Mouse (Mus musculus) ovary, adult 18-20 months (tissue): Measurements from ENCODE around the gene Tnks1bp1.
A peak's percentile ranks its signal among the peaks of the same experiment; 100 is the strongest.

Experiments
- DNase-seq: peaks from one replicate; pipeline ENCODE4 v3.0.0; 2022; ENCODE audit warnings: low spot score, mixed read lengths

Gene Tnks1bp1

GRCm38 (mm10) chr2:85038336-85038735 is 9.5 kb upstream of the Tnks1bp1 start:
- no peak for DNase-seq

- no peak for DNase-seq
Observed at GRCm38 (mm10) chr2:85043623-85044022, 4.2 kb upstream of the Tnks1bp1 start.

- no peak for DNase-seq
Observed at GRCm38 (mm10) chr2:85046222-85046621, 1.6 kb upstream of the Tnks1bp1 start.

- DNase-seq: no peak
Observed at GRCm38 (mm10) chr2:85047081-85047480, 741 bp upstream of the Tnks1bp1 start.

GRCm38 (mm10) chr2:85048168-85048751 is 438 bp downstream of the Tnks1bp1 start:
- peak; percentile 69 for DNase-seq

- no peak for DNase-seq
Observed at GRCm38 (mm10) chr2:85049277-85049676, 1.5 kb downstream of the Tnks1bp1 start.

- peak; percentile 69 for DNase-seq
Observed at GRCm38 (mm10) chr2:85050001-85050634, 2.3 kb downstream of the Tnks1bp1 start.

GRCm38 (mm10) chr2:85050746-85051145 is 2.9 kb downstream of the Tnks1bp1 start:
- no peak for DNase-seq

- no peak for DNase-seq
Observed at GRCm38 (mm10) chr2:85053192-85053816, 5.5 kb downstream of the Tnks1bp1 start.

GRCm38 (mm10) chr2:85056711-85057110 is 8.9 kb downstream of the Tnks1bp1 start:
- no peak for DNase-seq

- DNase-seq: no peak
Observed at GRCm38 (mm10) chr2:85059677-85060076, 11.9 kb downstream of the Tnks1bp1 start.

GRCm38 (mm10) chr2:85060591-85061060 is 12.8 kb downstream of the Tnks1bp1 start:
- DNase-seq: peak; percentile 54

GRCm38 (mm10) chr2:85061107-85061541 is 13.3 kb downstream of the Tnks1bp1 start:
- no peak for DNase-seq

- DNase-seq: no peak
Observed at GRCm38 (mm10) chr2:85065141-85065875, 17.5 kb downstream of the Tnks1bp1 start.

- DNase-seq: no peak
Observed at GRCm38 (mm10) chr2:85066937-85067336, 19.1 kb downstream of the Tnks1bp1 start.

GRCm38 (mm10) chr2:85067903-85068625 is 20.2 kb downstream of the Tnks1bp1 start:
- no peak for DNase-seq

- no peak for DNase-seq
Observed at GRCm38 (mm10) chr2:85068626-85069025, 20.8 kb downstream of the Tnks1bp1 start.

GRCm38 (mm10) chr2:85070086-85070485 is 22.3 kb downstream of the Tnks1bp1 start:
- DNase-seq: no peak

GRCm38 (mm10) chr2:85071921-85072320 is 24.1 kb downstream of the Tnks1bp1 start:
- DNase-seq: no peak

GRCm38 (mm10) chr2:85073751-85074150 is 25.9 kb downstream of the Tnks1bp1 start:
- no peak for DNase-seq

- peak; percentile 24 for DNase-seq
Observed at GRCm38 (mm10) chr2:85088716-85089646, 41.2 kb downstream of the Tnks1bp1 start.
